Mouse (Mus musculus) spleen, adult 18-20 months (tissue): ENCODE results near the gene Ddost.
"Not testable (repeated sequence)": the region's sequence is repeated elsewhere in the genome, so short reads cannot be mapped to it uniquely, and the experiment has no call there.

Source experiments
- DNase-seq, 2 experiments: peaks; one replicate each; pipeline ENCODE4 v3.0.0; 2022; ENCODE audit warnings: mixed read lengths in 2 of 2

Gene Ddost

DNA sequence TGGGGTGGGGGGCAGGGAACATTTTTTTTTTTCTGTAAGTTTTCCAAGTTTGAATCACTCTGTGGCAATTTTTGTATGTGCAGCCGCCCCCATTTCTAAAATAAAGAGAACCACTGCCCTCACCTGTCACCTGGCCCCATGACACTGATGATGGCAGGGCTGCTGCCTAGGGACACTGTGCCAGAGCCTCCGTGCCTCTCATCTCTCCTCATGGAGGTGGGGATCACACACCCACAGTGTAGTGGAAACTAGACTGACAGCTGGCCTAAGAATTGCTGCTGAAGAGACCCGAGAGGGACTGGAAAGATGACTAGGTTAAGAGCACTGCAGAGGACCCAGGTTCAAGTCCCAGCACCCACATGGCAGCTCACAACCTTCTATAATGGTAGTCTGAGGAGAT lies 7.6 kb downstream of the Ddost start:
- no peak for DNase-seq

- no peak for DNase-seq
Observed at GRCm38 (mm10) chr4:138313021-138313420, 8.5 kb downstream of the Ddost start.

DNA sequence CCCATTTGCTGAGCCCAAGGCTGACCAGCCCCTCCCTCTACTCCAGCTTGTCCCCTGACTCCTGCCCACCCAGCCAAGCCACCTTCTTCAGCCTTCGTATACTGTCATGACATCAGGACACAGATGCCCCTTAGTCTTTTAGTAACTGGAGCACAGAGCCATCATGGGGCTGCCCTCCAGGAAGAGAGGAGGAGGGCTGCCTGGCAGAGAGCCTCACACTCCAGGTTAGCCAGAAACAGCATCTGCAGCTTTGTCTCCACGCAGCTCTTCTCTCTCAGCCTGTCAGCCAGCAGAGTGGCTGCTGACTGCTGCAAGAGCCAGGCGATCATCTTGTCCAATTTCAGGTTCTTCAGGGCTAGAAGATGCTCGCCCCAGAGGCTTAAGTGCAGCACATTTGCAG lies 9.3 kb downstream of the Ddost start:
- no peak for DNase-seq

DNA sequence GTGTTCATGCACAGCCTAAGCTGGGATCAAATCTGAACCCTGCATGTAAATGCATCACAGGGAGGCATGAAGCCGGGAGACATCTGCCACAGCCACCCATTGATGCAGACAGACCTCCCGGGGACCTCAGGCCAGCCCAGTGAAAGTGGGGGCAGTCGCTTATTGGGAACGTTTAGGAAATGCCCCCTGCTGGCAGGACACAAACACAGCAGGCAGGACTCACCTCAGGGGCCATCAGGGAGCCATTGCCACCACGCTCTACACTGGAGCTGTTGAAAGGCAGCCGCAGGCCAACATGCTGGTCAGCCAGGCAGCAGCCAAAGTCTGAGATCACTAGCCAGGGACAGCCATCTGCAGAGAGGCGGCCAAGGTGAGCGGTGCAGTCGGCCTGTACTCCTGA lies 11.3 kb downstream of the Ddost start:
- DNase-seq: peak in 1 of 2 experiments; percentile 18

DNA sequence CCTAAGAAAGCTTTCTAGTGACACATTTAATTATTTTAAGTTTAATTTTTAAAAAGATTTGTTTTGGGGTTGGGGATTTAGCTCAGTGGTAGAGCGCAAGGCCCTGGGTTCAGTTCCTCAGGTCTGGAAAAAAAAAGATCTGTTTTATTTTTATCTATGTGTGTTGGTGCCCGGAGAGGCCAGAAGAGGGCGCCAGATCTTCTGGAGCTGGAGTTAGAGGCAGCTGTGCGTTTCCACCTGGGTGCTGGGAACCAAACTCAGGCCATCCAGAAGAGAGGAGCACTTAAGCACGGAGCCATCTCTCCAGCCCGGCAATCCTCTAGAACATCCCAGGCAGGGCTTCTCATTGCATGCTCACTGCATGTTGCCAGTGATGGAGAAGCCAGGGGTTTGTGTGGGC lies 11.8 kb downstream of the Ddost start:
- no peak for DNase-seq

GRCm38 (mm10) chr4:138318509-138319266 lies 14.2 kb downstream of the Ddost start:
- peak in 1 of 2 experiments; percentile 68 for DNase-seq

DNA sequence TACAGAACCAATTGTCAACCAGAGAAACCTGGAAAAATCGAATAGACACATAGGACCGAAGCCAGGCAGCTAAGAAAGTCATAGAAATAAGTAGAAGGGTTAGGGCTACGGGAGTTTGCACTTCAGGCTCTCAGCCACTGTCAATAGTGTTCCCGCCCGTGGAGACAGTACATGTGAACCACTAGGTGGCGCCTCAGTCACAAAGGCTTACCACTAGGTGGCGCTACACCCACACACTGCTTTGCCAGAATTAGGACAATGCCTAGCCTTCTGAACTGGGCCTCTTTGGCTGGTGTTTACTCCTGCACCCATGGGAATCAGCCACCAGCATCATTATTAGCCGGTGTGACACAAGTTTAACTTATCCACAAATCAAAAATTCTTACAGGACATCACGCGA lies 15.0 kb downstream of the Ddost start:
- peak; percentile 56 to 76 for DNase-seq

DNA sequence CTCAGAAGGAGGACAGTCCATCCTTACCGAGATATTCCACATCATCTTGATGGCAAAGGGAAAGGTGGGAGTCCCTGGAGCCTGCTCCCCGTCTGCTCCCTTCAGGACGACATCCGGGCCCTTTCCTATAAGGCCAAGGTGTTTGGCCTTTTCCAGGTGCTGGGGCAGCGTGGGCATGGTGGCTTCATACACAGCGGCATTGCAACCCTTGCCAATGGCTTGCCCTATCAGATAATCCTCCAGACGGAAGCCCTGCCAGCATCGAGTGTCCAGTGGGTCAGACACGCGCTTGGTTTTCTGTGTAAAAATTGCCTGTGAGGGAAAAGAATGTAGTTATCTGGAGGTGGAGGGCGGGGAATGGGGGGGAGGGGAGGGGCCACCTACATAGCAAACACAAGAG lies 16.2 kb downstream of the Ddost start:
- DNase-seq: no peak

DNA sequence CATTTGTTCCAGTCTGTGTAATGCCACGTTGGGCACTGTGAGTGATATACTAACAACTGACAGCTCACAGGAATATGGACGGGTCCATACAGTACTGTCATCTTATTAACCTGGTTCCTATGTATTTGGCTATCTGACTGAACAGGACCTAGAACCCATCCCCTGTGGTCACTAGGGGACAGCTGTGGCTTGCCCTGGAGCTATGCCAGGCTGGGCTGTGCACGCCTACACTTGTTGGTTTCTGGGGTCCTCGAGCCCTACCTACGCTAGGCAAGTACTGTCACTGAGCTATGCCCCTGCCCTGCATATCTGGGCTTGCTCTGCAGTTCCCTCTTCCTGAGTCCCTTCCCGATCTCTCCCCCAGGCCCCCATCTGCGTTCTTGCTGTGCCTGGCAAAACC lies 17.0 kb downstream of the Ddost start:
- no peak for DNase-seq

GRCm38 (mm10) chr4:138322692-138323091 lies 18.2 kb downstream of the Ddost start:
- no peak for DNase-seq

DNA sequence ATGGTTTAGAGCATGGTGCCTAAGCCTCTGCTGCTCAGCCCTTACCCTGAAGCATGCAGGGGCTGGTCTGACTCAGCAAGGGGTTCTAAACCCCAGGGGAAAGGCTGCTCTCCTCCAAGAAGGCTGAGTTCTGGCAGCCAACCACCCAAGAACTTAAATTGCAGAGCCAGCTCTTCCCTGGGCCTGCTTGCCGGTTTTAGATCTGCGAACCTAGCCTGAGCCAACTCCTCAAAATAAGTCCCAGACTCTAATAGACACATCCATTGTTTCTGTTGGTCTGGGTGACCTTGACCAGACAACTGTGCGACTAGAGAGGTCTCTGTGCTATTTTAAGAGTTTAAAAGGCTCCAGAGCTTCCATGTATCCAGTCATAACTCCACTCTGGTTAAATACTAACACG lies 19.2 kb downstream of the Ddost start:
- DNase-seq: no peak

GRCm38 (mm10) chr4:138324451-138324850 lies 19.9 kb downstream of the Ddost start:
- DNase-seq: no peak

DNA sequence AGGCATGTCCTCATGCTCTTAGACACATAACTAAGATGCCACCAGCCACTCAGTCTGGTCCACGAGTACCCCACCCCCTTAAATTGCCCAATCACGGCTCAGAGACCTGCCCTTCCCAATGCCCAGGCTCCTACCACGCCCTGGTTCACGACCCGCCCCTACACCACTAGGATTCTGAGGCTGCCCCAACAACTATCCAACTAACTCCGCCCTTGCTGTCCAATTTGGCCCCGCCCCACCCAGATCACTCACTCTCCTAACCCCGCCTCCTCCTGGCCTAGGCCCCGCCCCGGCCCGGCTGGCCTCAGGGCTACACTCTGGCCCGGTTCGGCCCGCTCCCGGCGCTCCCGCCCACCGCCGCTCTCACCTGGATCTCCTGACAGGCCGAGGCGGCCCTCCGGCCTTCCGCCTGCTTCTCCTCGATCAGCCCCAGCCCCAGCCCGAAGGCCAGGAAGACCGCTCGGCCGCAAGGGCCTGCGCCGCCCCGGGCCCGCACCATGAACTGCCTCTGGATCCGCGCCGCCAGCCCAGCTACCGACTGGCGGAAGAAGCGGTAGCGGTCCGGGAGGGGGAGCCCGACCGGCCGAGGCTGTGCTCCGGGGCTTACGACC lies 21.0 kb downstream of the Ddost start:
- DNase-seq: peak; percentile 91 to 97

GRCm38 (mm10) chr4:138326077-138326695 lies 21.7 kb downstream of the Ddost start, which contains the start of gene Pink1:
Gene Pink1, minus strand, starts transcription at chr4:138326307.
- peak; percentile 79 to 92 for DNase-seq

DNA sequence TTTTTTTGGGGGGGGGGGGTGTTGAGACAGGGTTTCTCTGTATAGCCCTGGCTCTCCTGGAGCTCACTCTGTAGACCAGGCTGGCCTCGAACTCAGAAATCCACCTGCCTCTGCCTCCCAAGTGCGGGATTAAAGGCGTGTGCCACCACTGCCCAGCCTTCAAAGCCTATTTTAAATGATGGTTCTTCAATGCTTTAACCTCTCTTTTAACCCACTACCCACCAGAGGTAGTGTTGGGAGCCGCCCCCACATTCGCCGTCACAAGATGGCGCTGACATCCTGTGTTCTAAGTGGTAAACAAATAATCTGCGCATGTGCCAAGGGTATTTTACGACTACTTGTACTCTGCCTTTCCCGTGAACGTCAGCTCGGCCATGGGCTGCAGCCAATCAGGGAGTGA lies 22.6 kb downstream of the Ddost start:
- not testable (repeated sequence) for DNase-seq

GRCm38 (mm10) chr4:138327891-138328470 lies 23.5 kb downstream of the Ddost start:
- DNase-seq: no peak

DNA sequence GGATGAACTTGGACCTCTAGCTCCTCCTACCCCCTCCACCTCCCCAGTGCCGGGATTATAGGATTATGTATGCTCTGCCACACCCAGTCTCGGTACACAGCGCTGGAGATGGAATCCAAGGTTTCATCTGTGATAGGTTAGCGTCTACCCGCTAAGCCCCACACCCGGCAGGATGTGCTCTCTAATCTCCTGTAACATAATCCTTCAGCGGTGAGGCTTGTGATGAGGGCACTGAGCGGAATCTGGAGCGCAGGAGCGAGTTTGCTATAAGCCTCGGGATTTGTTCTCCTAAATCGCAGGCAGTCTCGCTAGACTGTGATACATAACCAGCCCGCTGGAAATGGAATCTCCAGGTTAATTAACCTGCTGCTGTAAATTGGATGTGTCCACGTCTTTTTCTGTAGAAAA lies 25.7 kb downstream of the Ddost start:
- no peak for DNase-seq

DNA sequence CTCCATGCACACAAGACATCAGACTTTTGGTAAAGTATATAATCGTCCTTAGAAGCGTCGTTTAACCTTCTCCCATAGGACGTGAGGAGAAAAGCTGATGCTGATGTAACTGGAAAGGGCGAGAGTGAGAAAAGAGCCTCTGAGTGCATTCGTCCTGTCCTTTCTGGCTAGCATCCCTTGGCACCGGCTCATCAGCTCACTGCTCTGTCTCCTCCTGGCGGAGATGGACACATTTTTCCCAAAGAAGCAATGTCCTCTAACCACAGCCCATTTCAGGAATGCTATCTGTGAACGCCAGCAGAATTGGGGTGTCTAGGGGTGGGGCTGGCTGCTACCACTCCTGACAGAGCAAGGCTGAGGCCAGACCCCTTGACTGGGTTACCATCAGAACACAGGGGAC lies 27.1 kb downstream of the Ddost start:
- DNase-seq: no peak

DNA sequence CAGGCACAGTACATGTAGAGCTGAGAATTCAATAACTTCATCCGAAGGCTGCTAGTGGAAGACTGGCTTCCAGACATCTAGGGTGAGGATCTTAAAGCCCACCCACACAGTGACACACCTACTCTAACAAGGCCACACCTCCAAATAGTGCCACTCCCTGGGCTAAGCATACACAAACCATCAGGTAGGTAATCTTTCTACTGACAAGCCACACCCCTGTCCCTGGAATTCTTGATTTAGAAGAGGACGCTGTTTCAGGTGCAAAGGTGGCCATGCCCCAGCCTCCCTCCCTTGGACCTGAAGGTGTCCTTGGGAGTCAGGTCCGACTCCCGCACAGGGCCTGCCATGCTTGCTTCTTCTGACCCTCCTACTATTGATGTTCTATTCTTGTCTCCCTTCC lies 28.6 kb downstream of the Ddost start:
- DNase-seq: no peak

DNA sequence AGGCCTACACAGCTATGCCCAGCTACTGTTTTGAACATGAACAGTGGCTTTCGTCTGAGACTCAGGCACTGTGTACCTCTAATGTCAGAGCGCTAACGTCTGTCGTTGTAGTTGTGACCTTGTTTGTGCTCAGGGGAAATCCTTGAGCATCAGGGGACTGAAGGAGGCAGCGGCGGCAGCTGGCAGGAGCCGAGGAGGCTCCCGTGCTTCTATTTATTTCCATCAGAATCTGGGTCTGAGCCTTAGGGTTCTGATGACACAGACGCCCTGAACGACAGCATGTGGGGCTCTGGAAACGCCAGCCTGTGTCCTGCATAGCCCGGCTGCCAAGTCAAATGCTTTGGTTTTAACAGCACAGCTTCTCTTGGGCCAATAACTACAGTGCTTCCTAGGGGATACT lies 30.5 kb downstream of the Ddost start:
- DNase-seq: no peak

DNA sequence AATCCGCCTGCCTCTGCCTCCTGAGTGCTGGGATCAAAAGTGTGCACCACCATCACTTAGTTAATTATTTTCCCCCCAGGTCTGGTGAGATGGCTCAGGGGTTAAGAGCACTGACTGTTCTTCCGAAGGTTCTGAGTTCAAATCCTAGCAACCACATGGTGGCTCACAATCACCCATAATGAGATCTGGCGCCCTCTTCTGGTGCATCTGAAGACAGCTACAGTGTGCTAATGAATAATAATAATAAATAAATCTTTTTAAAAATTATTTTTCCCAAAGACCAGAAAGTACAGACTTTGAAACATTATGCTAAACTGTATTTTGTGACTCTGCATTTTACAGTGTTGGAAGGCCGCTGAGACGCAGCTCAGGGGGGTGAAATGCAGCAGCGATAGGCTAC lies 31.1 kb downstream of the Ddost start:
- DNase-seq: no peak

GRCm38 (mm10) chr4:138336876-138337275 lies 32.3 kb downstream of the Ddost start:
- no peak for DNase-seq

DNA sequence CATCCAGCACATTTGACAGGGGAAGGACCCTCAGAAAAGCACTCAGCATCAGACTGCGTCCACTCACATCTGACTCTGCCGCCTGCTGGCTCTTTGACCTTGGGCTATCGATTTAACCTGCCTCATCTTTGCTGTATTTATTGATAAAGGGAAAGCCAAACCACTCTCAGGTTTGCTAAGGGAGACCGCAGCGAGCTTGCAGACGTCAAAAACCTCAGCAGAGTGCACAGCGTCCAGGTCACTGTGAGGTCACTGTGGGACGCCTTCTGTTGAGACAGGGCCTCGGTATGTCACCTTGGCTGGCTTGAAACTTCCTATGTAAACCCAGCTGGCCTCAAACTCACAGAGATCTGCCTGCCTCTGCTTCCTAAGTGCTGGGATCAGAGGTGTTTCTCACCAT lies 32.8 kb downstream of the Ddost start:
- DNase-seq: no peak

GRCm38 (mm10) chr4:138339963-138340362 lies 35.4 kb downstream of the Ddost start:
- peak in 1 of 2 experiments; percentile 15 for DNase-seq
